Mouse (Mus musculus): ENCODE data around the gene Pgbd5. TPM values are rescaled to one million over a fixed set of nuclear protein-coding genes. Genes with fewer than 3 reads are reported as not detected.

The Pgbd5 gene
- polyA plus RNA-seq, 1 experiment from 2014 or later = 8.0 TPM

DNA sequence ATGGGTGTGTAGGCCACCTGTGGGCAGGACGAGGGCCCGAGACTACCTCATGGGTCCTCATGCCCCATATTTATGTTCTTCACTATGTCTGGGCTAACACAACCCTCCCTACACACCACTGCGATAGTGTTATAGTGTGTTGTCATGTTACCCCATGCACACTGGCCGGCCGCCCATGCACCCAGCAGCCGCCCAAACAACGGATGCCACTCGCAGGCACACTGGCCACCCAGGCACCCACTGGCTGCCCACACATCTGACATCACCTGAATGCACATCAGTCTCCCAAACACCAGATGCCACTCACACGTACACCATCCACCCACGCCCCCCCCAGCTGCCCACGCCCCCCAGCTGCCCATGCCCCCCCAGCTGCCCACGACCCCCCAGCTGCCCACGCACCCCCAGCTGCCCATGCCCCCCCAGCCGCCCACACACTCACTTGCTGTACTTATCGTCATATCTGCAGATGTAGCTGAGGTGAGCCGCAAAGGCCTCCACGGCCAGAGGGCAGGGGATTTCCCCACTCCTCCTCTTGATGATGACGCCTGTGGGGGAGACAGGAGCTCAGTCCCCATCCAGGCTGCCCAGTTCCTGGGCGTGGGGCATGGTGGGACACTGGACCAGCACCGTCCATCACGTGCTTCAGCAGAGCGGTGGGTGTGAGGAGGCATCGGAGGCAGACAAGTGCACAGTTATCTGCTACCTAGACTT is 67.9 kb downstream of the Pgbd5 start:
- no peaks in the 10 kb centered on the region for H3K27me3 ChIP-seq
- ATAC-seq (no peak), DNase-seq (ENCODE audit: low read depth, low spot score) (no peak)
- no peak for TF ChIP-seq CTCF (IDR thresholded peaks at IDR 0.05)
- in situ Hi-C loops (cut with MboI; ENCODE audit: low pct_unique_long_range_greater_than_20kb) = loop anchor here (25.0 kb wide), 1 partner anchor 559 kb away; the partner anchor contains the start of gene Rab4a
- ChIA-PET CTCF (no interaction called here), POLR2A (no interaction called here)

DNA sequence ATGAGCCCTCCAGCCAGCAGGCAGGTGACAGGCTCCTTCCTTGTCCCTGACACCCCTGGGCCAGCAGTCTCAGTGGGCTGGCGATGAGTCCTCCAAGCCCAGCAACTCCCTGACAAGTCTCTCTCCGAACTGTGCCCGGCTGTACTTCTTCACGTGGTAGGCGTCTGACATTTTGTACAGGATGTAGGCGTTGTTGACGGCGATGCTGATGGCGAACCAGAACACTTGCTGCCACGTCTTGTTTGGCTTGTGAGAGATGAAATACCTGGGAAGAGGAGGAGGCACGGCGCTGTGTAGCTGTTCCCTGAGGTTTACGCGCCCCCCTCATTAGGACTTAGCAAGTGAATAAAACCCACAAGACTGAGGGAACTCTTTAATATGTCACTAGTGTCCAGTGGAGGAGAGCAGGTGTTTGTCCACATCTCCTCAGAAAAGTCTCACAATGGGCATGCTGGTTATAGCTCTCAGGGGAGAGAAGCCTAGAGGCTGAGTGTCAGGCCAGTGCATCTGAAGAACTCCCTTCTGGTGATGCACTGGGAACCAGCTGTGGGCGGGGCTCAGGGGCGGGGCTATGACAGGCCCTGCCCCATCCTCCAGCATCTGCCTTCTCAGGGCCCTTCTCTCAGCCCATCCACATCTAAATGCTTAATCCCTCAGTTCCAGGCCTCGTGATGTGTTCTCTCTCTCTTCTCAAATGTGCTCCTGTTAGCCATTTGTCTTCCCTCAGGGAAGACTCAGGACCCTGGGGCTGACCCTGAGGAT is 68.9 kb downstream of the Pgbd5 start:
- no peak for DNase-seq (ENCODE audit: low read depth, low spot score)
- no peak for TF ChIP-seq CTCF (IDR thresholded peaks at IDR 0.05)
- no peak for ATAC-seq
- in situ Hi-C loops (cut with MboI; ENCODE audit: low pct_unique_long_range_greater_than_20kb) = loop anchor here (25.0 kb wide), 1 partner anchor 558 kb away; the partner anchor contains the start of gene Rab4a
- H3K27me3 ChIP-seq = no peaks in the 10 kb centered on the region
- CTCF ChIA-PET = no interaction called here
- POLR2A ChIA-PET = no interaction called here

DNA sequence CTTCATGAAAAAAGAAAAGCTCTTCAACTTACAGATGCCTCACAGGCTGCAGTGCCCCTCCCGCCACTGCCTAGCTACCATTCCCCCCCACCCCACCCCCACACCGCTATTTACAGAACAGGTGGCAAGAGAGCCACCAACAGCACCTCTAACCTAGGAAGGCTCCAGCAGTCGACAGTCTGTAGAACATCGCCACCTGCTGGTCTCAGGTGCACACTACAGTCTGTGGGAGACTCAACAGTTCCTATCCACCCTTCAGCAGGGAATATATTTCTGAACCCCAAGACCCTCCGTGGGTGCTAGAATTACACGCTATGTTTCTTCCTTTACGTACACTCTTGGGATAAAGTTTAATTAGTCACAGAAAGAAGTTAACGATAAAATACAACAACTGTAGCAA is 71.2 kb downstream of the Pgbd5 start:
- DNase-seq (ENCODE audit: low read depth, low spot score) (no peak), ATAC-seq (peak; percentile 26)
- CTCF ChIA-PET = interaction anchor here (0.8 to 1.7 kb wide), 6 partner anchors 9 to 444 kb away, joined by 3 to 5 read pairs (median 3); no protein-coding TSS in a partner anchor
- H3K27me3 ChIP-seq = no peaks in the 10 kb centered on the region
- POLR2A ChIA-PET = no interaction called here
- no peak for TF ChIP-seq CTCF (IDR thresholded peaks at IDR 0.05)
- in situ Hi-C loops (cut with MboI; ENCODE audit: low pct_unique_long_range_greater_than_20kb) = loop anchor here (25.0 kb wide), 1 partner anchor 556 kb away; the partner anchor contains the start of gene Rab4a

DNA sequence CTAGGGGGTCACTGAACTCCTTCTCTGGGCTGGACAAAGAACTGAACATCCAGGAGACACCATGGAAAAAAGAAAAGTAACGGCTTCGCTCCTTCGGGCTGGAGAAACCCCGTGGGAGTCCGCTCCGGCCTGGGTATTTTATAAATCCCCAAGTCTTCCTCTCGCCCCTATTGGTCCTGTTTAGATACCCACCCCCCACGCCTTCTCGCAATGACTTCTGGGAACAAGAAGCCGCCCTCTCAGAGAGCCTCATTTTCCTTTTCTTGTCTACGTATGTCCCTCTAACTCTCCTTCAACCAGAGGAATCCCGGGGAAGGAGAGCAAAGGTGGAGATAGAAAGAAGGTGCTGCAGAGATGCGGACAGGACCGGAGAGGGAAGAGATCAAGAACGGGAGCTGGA is 76.1 kb downstream of the Pgbd5 start:
- ATAC-seq (no peak), DNase-seq (ENCODE audit: low read depth, low spot score) (no peak)
- ChIA-PET POLR2A (interaction anchor here (0.6 kb wide), 1 partner anchor 43 kb away, joined by 3 read pairs; no protein-coding TSS in a partner anchor), CTCF (no interaction called here)
- TF ChIP-seq CTCF (IDR thresholded peaks at IDR 0.05) = no peak
- in situ Hi-C loops (cut with MboI; ENCODE audit: low pct_unique_long_range_greater_than_20kb) = loop anchor here (25.0 kb wide), 1 partner anchor 551 kb away; the partner anchor contains the start of gene Rab4a
- H3K27me3 ChIP-seq = no peaks in the 10 kb centered on the region

DNA sequence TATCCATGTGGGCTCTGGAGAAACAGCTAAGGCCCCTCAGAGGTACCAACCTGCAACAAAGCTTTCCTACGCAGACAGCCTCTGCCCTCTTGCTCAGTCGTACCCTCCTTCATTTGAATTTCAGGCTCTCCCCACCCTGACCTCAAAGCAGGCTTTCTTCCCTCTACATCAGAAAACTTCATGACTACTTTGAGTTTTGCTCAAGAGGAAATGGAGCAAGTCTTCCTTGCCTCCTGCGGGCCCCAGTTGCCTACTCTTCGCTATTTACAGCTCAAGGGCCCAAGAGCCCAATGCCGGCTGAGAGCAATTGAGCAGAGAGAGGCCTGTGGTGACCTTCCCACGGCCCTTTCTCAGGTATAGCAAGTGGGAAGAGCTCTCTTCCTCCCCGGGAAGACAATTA is 76.9 kb downstream of the Pgbd5 start:
- DNase-seq (ENCODE audit: low read depth, low spot score) (no peak), ATAC-seq (no peak)
- TF ChIP-seq CTCF (IDR thresholded peaks at IDR 0.05) = no peak
- in situ Hi-C loops (cut with MboI; ENCODE audit: low pct_unique_long_range_greater_than_20kb) = loop anchor here (25.0 kb wide), 1 partner anchor 550 kb away; the partner anchor contains the start of gene Rab4a
- H3K27me3 ChIP-seq = no peaks in the 10 kb centered on the region
- ChIA-PET POLR2A (no interaction called here), CTCF (no interaction called here)

DNA sequence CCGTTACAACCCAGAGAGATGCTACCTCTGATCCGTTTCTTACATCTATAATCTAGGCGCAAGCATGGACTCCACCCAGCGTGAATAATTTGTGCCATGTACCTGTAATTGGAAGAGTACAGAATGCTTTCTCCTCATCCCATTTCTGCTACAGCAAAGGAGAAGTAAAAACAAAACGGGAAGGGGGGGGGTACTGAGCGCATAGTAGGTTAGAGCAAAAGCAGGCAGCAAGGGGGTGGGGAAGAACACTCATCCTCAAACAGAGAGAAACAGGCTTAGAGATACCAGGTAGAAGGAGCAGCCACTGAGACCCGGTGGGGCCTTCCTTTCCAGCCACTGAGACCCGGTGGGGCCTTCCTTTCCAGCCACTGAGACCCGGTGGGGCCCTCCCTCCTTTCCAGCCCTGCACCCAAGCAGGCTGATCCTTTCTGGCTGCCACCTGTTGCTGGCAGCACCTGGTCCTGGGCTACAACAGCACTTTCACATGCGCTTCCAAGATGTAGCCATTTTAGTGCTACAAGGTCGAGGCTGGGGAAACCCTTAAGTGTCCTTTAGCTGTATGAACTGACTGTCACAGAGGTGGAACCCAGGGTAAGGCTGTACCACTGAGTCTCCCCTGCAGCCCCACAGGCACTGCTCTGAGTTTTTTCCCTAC is 77.6 kb downstream of the Pgbd5 start:
- DNase-seq (ENCODE audit: low read depth, low spot score) = no peak
- in situ Hi-C loops (cut with MboI; ENCODE audit: low pct_unique_long_range_greater_than_20kb) = loop anchor here (25.0 kb wide), 1 partner anchor 550 kb away; the partner anchor contains the start of gene Rab4a
- ATAC-seq = no peak
- ChIA-PET CTCF (no interaction called here), POLR2A (no interaction called here)
- peaks cover 2% of the 10 kb centered on the region for H3K27me3 ChIP-seq
- TF ChIP-seq CTCF (IDR thresholded peaks at IDR 0.05) = no peak

DNA sequence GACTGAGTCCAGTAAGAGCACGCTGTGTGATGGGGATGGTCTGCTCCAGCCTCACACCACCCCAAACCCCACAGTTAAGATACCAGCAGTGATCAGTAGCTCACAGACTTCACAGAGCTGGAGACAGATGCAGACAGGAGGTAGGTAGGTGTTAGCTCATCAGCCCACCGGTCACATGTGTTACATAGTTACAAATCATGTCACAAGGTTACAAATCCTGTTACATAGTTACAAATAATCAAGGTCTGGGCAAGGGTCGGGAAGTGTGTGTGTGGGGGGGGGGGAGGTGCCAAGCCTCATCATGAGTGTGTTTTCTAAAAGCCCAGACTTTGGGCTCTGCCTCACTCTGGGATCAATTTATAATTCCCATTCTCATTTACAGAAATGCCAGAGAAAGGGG is 78.5 kb downstream of the Pgbd5 start:
- H3K27me3 ChIP-seq = peaks cover 2% of the 10 kb centered on the region
- no peak for TF ChIP-seq CTCF (IDR thresholded peaks at IDR 0.05)
- in situ Hi-C loops (cut with MboI; ENCODE audit: low pct_unique_long_range_greater_than_20kb) = loop anchor here (25.0 kb wide), 1 partner anchor 549 kb away; the partner anchor contains the start of gene Rab4a
- DNase-seq (ENCODE audit: low read depth, low spot score) (no peak), ATAC-seq (no peak)
- POLR2A ChIA-PET = no interaction called here
- CTCF ChIA-PET = no interaction called here

DNA sequence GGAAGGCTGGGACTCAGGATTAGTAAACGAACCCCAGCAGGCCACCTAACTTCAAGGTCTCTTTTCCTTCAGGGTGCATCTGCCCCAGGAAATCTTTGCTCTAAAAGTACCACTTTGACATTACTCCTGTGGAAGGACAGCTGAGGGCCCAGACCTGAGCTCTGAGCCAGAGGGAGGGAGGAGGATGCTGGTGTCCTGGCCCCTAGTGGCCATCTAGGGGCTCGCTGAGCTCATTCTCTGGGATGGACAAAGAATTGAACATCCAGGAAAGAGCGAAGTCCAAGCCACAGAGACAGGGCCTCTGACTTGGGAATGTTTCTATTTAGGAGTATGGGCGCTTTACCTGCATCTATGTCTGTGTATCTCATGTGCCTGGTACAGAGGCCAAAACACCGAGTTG is 87.8 kb downstream of the Pgbd5 start:
- in situ Hi-C loops (cut with MboI; ENCODE audit: low pct_unique_long_range_greater_than_20kb) = loop anchor here (25.0 kb wide), 1 partner anchor 539 kb away; the partner anchor contains the start of gene Rab4a
- POLR2A ChIA-PET = no interaction called here

DNA sequence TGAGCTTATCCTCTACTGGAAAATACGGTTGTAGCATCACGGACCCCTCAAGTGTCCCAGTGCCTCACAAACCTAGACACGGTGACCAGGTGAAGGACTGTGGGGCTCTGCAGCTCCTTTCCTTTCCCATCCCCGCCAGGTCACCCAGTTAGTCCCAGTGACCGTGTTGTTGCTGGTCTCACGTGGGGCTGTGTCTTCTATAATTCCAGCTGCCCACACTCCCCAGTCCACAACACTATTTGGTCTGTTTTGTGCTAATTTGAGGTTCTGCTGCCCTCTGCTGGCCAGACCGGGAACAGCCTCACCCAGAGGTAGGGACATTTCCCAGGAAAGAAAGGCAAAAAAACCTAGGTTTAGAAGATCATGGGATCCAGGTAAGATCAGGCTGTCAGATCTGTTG is 89.8 kb downstream of the Pgbd5 start:
- DNase-seq (ENCODE audit: low read depth, low spot score) = no peak
- CTCF ChIA-PET = interaction anchor here (0.6 to 6.9 kb wide), 10 partner anchors 9 to 425 kb away, joined by 3 to 62 read pairs (median 3); no protein-coding TSS in a partner anchor
- in situ Hi-C loops (cut with MboI; ENCODE audit: low pct_unique_long_range_greater_than_20kb) = loop anchor here (5.0 to 25.0 kb wide), 2 partner anchors 297 to 537 kb away; partner anchors contain the start of gene Rab4a
- POLR2A ChIA-PET = no interaction called here
- no peaks in the 10 kb centered on the region for H3K27me3 ChIP-seq
- no peak for ATAC-seq
- no peak for TF ChIP-seq CTCF (IDR thresholded peaks at IDR 0.05)

More for the DNA sequence above, 87.8 kb downstream of the Pgbd5 start:
- no peak for DNase-seq (ENCODE audit: low read depth, low spot score)
- H3K27me3 ChIP-seq = no peaks in the 10 kb centered on the region
- TF ChIP-seq CTCF (IDR thresholded peaks at IDR 0.05) = no peak
- CTCF ChIA-PET = interaction anchor here (0.8 to 1.0 kb wide), 2 partner anchors 20 to 284 kb away, joined by 3 read pairs; no protein-coding TSS in a partner anchor
- ATAC-seq = no peak

DNA sequence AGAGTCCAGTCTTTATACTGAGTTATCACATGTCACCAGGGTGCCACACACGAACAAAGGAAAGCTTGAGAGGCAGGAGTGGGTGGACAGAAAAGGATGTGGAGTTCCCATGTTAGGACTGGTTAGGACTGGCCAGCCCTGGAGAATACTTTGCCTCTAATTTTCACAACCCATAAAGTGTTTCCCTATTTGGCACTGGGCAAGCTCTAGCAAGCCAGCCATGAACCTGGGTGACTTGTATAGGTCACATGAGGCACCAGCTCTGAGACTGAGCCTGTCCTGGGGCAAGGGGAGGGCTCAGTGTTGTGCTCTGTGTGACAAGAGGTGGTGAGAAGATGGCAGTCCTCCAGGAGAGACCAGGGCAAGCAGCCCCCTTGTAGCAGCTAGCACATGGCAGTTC is 91.4 kb downstream of the Pgbd5 start:
- CTCF ChIA-PET = interaction anchor here (0.8 to 6.9 kb wide), 7 partner anchors 17 to 296 kb away, joined by 3 to 62 read pairs (median 4); no protein-coding TSS in a partner anchor
- TF ChIP-seq CTCF (IDR thresholded peaks at IDR 0.05) = no peak
- no peak for ATAC-seq
- in situ Hi-C loops (cut with MboI; ENCODE audit: low pct_unique_long_range_greater_than_20kb) = loop anchor here (5.0 kb wide), 1 partner anchor 296 kb away; no protein-coding TSS in a partner anchor
- DNase-seq (ENCODE audit: low read depth, low spot score) = no peak
- POLR2A ChIA-PET = interaction anchor here (1.1 kb wide), 1 partner anchor 111 kb away, joined by 3 read pairs; no protein-coding TSS in a partner anchor
- no peaks in the 10 kb centered on the region for H3K27me3 ChIP-seq

Measured in Patski (cell line).